Mouse (Mus musculus) liver, adult 2 months (tissue): ENCODE data around the gene Mrln.

ENCODE experiments used
- CTCF ChIP-seq: fragments of 200-500 bp; IDR thresholded peaks from 2 replicates; pipeline ENCODE4 v1.5.1; 2011; ENCODE audit warnings: low read depth, low read length, control low read depth
- POLR2A ChIP-seq: fragments of 200-500 bp; IDR thresholded peaks from 2 replicates; pipeline ENCODE4 v1.6.1; 2011; ENCODE audit warnings: low read length, control low read depth; ENCODE audit not compliant: insufficient read depth; ENCODE audit errors: extremely low read depth

GRCm38 (mm10) chr10:70198951-70199463 is 5.5 kb upstream of the Mrln start:
- TF ChIP-seq CTCF (no peak), POLR2A (no peak)
